Mouse (Mus musculus) testis, adult 10 weeks (tissue): Measurements from ENCODE around the gene Tmpo. TPM values are rescaled to one million over a fixed set of nuclear protein-coding genes. Genes with fewer than 3 reads are reported as not detected.

ENCODE experiments used
- polyA plus RNA-seq: library from polyadenylated mRNA; stranded (reverse); fragments of 350-450 nt; fragmentation: Illumina TruSeq; extraction: RNeasy Lipid Tissue Mini Kit (QIAGEN cat#74804); gene quantifications from one replicate; pipeline ENCODE4 v1.2.3, GENCODE M21; 2014; ENCODE audit warnings: low read depth, low replicate concordance

The Tmpo gene
- 98.2 TPM for polyA plus RNA-seq

GRCm38 (mm10) chr10:91180761-91181460 is at the start of gene Tmpo:
Gene Tmpo, minus strand, starts transcription at chr10:91181315.

GRCm38 (mm10) chr10:91123828-91124822 is 57.0 kb downstream of the Tmpo start, which contains the start of gene Slc25a3:
Gene Slc25a3, minus strand, starts transcription at chr10:91124059.

Other genes starting within 250 kb of the Tmpo start
- gene Apaf1, start 98.5 kb downstream of the Tmpo start, polyA plus RNA-seq, result 3.0 TPM
- 9.7 TPM for gene Ikbip, start 98.4 kb downstream of the Tmpo start, polyA plus RNA-seq
- gene Slc25a3, start 57.3 kb downstream of the Tmpo start, polyA plus RNA-seq, result 219 TPM